Mouse (Mus musculus) liver, embryonic 11.5 days (tissue): ENCODE results near the gene Ecel1. TPM values are rescaled to one million over a fixed set of nuclear protein-coding genes. Genes with fewer than 3 reads are reported as not detected.

Source experiments
- ATAC-seq: fragments of 200-750 bp; cut with Nextera tagmentation; replicated peaks from 2 replicates; pipeline ENCODE4 v1.8.0; 2017; ENCODE audit warnings: moderate number of reproducible peaks, mild to moderate bottlenecking, moderate TSS enrichment, moderate library complexity; ENCODE audit not compliant: low FRiP score
- DNase-seq: peaks from one replicate; pipeline ENCODE4 v3.0.0-alpha.2; 2017; ENCODE audit warnings: low spot score
- H3K27ac ChIP-seq: fragments of 300-500 bp; sonication (generic); 2 replicates; pipeline ENCODE4 v1.5.1; 2014; ENCODE audit warnings: mild to moderate bottlenecking, low read depth, low read length, control low read depth
- H3K27me3 ChIP-seq: fragments of 300-500 bp; sonication (generic); replicated peaks from 2 replicates; pipeline ENCODE4 v1.6.1; 2014; ENCODE audit warnings: low read length, mixed read lengths; ENCODE audit not compliant: control insufficient read depth, insufficient read depth
- H3K36me3 ChIP-seq: fragments of 300-500 bp; sonication (generic); 2 replicates; pipeline ENCODE4 v1.6.1; 2014; ENCODE audit warnings: mild to moderate bottlenecking, low read length, moderate library complexity, mixed read lengths; ENCODE audit not compliant: control insufficient read depth, insufficient read depth
- H3K4me1 ChIP-seq: fragments of 300-500 bp; sonication (generic); replicated peaks from 2 replicates; pipeline ENCODE4 v1.6.1; 2014; ENCODE audit warnings: low read length, mixed read lengths; ENCODE audit not compliant: control insufficient read depth, insufficient read depth
- H3K4me2 ChIP-seq: fragments of 300-500 bp; sonication (generic); 2 replicates; pipeline ENCODE4 v1.6.1; 2014; ENCODE audit warnings: mild to moderate bottlenecking, control low read depth, moderate library complexity
- H3K4me3 ChIP-seq: fragments of 300-500 bp; sonication (generic); 2 replicates; pipeline ENCODE4 v1.5.1; 2014; ENCODE audit warnings: low read depth, low read length, control low read depth
- H3K9ac ChIP-seq: fragments of 300-500 bp; sonication (generic); 2 replicates; pipeline ENCODE4 v1.6.1; 2014; ENCODE audit warnings: low read depth, low read length, control low read depth
- H3K9me3 ChIP-seq: fragments of 300-500 bp; sonication (generic); 2 replicates; pipeline ENCODE4 v1.6.1; 2016; ENCODE audit warnings: low read length, inconsistent platforms, mixed read lengths; ENCODE audit not compliant: control insufficient read depth
- WGBS: fragments of 180-500 bp; shearing (Covaris S2); extraction: QIAGEN DNeasy Blood & Tissue Kit; methylation state at CpG from one replicate; pipeline ENCODE4 v1.1.7; 2014; 5-methylcytosine and 5-hydroxymethylcytosine counted together
- polyA plus RNA-seq: library from polyadenylated mRNA; unstranded; fragments of >200 nt; fragmentation: Nextera tagmentation; extraction: Ambion mirVana; gene quantifications from 2 replicates; pipeline ENCODE4 v1.2.1, GENCODE M21; 2014

Ecel1 gene
- polyA plus RNA-seq, 1 experiment from 2014 or later = 0.18 TPM

GRCm38 (mm10) chr1:87141550-87141949 lies 14.8 kb downstream of the Ecel1 start:
- no peaks in the 10 kb centered on the region for H3K36me3 ChIP-seq
- ATAC-seq = no peak
- WGBS = 76% methylated on average over 4 of the region's 4 CpGs
- no peaks in the 10 kb centered on the region for H3K4me1 ChIP-seq
- no peak overlapping the region for H3K4me2 ChIP-seq
- no peak overlapping the region for H3K9ac ChIP-seq
- H3K27me3 ChIP-seq = no peaks in the 10 kb centered on the region
- DNase-seq = no peak
- no peak overlapping the region for H3K27ac ChIP-seq
- no peak overlapping the region for H3K4me3 ChIP-seq
- H3K9me3 ChIP-seq = no peaks in the 10 kb centered on the region

- no peak overlapping the region for H3K9ac ChIP-seq
- no peak overlapping the region for H3K4me2 ChIP-seq
- no peak overlapping the region for H3K4me3 ChIP-seq
- H3K4me1 ChIP-seq = no peaks in the 10 kb centered on the region
- H3K36me3 ChIP-seq = no peaks in the 10 kb centered on the region
- ATAC-seq (no peak), DNase-seq (no peak)
- H3K27me3 ChIP-seq = peaks cover 25% of the 10 kb centered on the region
- H3K9me3 ChIP-seq = no peaks in the 10 kb centered on the region
- H3K27ac ChIP-seq = no peak overlapping the region
- WGBS = 69% methylated on average over 4 of the region's 4 CpGs
These were observed 24.5 kb downstream of the Ecel1 start for GRCm38 (mm10) chr1:87131803-87132202.

- H3K4me2 ChIP-seq = no peak overlapping the region
- no peaks in the 10 kb centered on the region for H3K4me1 ChIP-seq
- DNase-seq (no peak), ATAC-seq (no peak)
- no peak overlapping the region for H3K27ac ChIP-seq
- H3K36me3 ChIP-seq = no peaks in the 10 kb centered on the region
- WGBS = 12% methylated on average over 43 of the region's 43 CpGs
- H3K27me3 ChIP-seq = peaks cover 37% of the 10 kb centered on the region
- H3K4me3 ChIP-seq = no peak overlapping the region
- H3K9me3 ChIP-seq = no peaks in the 10 kb centered on the region
- H3K9ac ChIP-seq = no peak overlapping the region
These were observed 28.9 kb downstream of the Ecel1 start for GRCm38 (mm10) chr1:87127206-87128030.

GRCm38 (mm10) chr1:87124673-87125072 lies 31.6 kb downstream of the Ecel1 start, which contains the start of gene Akp3:
TSS of gene Akp3 (plus strand) at chr1:87124973.
- no peak within 1 kb of the TSS for H3K4me3 ChIP-seq
- H3K27ac ChIP-seq = no peak within 1 kb of the TSS
- H3K27me3 ChIP-seq = peaks cover 37% of the 10 kb centered on the region
- no peaks in the 10 kb centered on the region for H3K36me3 ChIP-seq
- H3K9ac ChIP-seq = no peak within 1 kb of the TSS
- H3K4me2 ChIP-seq = no peak within 1 kb of the TSS
- WGBS = 77% methylated on average over 6 of the region's 6 CpGs
- no peaks in the 10 kb centered on the region for H3K9me3 ChIP-seq
- DNase-seq (no peak), ATAC-seq (no peak)
- H3K4me1 ChIP-seq = no peaks in the 10 kb centered on the region

- H3K4me3 ChIP-seq = no peak overlapping the region
- H3K9ac ChIP-seq = no peak overlapping the region
- no peaks in the 10 kb centered on the region for H3K4me1 ChIP-seq
- no peak overlapping the region for H3K4me2 ChIP-seq
- WGBS = 70% methylated on average over 1 of the region's 1 CpGs
- ATAC-seq (no peak), DNase-seq (no peak)
- H3K36me3 ChIP-seq = no peaks in the 10 kb centered on the region
- H3K27me3 ChIP-seq = no peaks in the 10 kb centered on the region
- H3K27ac ChIP-seq = no peak overlapping the region
- H3K9me3 ChIP-seq = no peaks in the 10 kb centered on the region
These were observed 41.5 kb downstream of the Ecel1 start for GRCm38 (mm10) chr1:87114784-87115183.

- Histone ChIP-seq H3K4me1 (no peaks in the 10 kb centered on the region), H3K4me2 (no peak overlapping the region), H3K4me3 (no peak overlapping the region), H3K9ac (no peak overlapping the region), H3K27ac (no peak overlapping the region), H3K27me3 (no peaks in the 10 kb centered on the region), H3K36me3 (no peaks in the 10 kb centered on the region), H3K9me3 (no peaks in the 10 kb centered on the region)
- WGBS = 47% methylated on average over 9 of the region's 9 CpGs
- no peak for DNase-seq
- no peak for ATAC-seq
These were observed 44.5 kb downstream of the Ecel1 start for GRCm38 (mm10) chr1:87111719-87112354.

- ATAC-seq = no peak
- no peaks in the 10 kb centered on the region for H3K9me3 ChIP-seq
- 82% methylated on average over 4 of the region's 4 CpGs for WGBS
- DNase-seq = no peak
- H3K36me3 ChIP-seq = no peaks in the 10 kb centered on the region
- H3K4me2 ChIP-seq = no peak overlapping the region
- no peak overlapping the region for H3K4me3 ChIP-seq
- H3K9ac ChIP-seq = no peak overlapping the region
- no peaks in the 10 kb centered on the region for H3K4me1 ChIP-seq
- H3K27ac ChIP-seq = no peak overlapping the region
- no peaks in the 10 kb centered on the region for H3K27me3 ChIP-seq
These were observed 47.8 kb downstream of the Ecel1 start for GRCm38 (mm10) chr1:87108564-87108963.

GRCm38 (mm10) chr1:87106536-87106935 lies 49.8 kb downstream of the Ecel1 start:
- Histone ChIP-seq H3K4me2 (no peak overlapping the region), H3K9me3 (no peaks in the 10 kb centered on the region), H3K36me3 (no peaks in the 10 kb centered on the region), H3K4me3 (no peak overlapping the region), H3K27ac (no peak overlapping the region), H3K9ac (no peak overlapping the region), H3K27me3 (no peaks in the 10 kb centered on the region), H3K4me1 (no peaks in the 10 kb centered on the region)
- no peak for ATAC-seq
- DNase-seq = no peak
- WGBS = 75% methylated on average over 8 of the region's 8 CpGs

- no peaks in the 10 kb centered on the region for H3K4me1 ChIP-seq
- DNase-seq (no peak), ATAC-seq (no peak)
- no peaks in the 10 kb centered on the region for H3K9me3 ChIP-seq
- 84% methylated on average over 1 of the region's 1 CpGs for WGBS
- no peak overlapping the region for H3K27ac ChIP-seq
- no peaks in the 10 kb centered on the region for H3K36me3 ChIP-seq
- H3K9ac ChIP-seq = no peak overlapping the region
- H3K4me2 ChIP-seq = no peak overlapping the region
- H3K4me3 ChIP-seq = no peak overlapping the region
- 0 out of 2 replicates have a peak, but pooled peaks cover 2% of the 10 kb centered on the region for H3K27me3 ChIP-seq
These were observed 52.4 kb downstream of the Ecel1 start for GRCm38 (mm10) chr1:87103936-87104335.
